Mouse (Mus musculus) forebrain, embryonic 11.5 days (tissue): Measurements from ENCODE around the gene Rfx1. TPM values are rescaled to one million over a fixed set of nuclear protein-coding genes. Genes with fewer than 3 reads are reported as not detected.

Experiments used
- ATAC-seq: fragments of 200-750 bp; cut with Nextera tagmentation; replicated peaks from 2 replicates; pipeline ENCODE4 v1.8.0; 2017; ENCODE audit warnings: moderate TSS enrichment; ENCODE audit not compliant: low FRiP score
- DNase-seq: peaks from one replicate; pipeline ENCODE4 v3.0.0-alpha.2; 2017; ENCODE audit warnings: low spot score
- H3K27ac ChIP-seq: fragments of 300-500 bp; sonication (generic); 2 replicates; pipeline ENCODE4 v1.5.1; 2014; ENCODE audit warnings: low read depth, low read length
- H3K27me3 ChIP-seq: fragments of 300-500 bp; sonication (generic); 2 replicates; pipeline ENCODE4 v1.6.1; 2014; ENCODE audit warnings: mild to moderate bottlenecking, low read length, mixed read lengths; ENCODE audit not compliant: control insufficient read depth, insufficient read depth
- H3K36me3 ChIP-seq: fragments of 300-500 bp; sonication (generic); 2 replicates; pipeline ENCODE4 v1.6.1; 2014; ENCODE audit warnings: mild to moderate bottlenecking, low read length, moderate library complexity, mixed read lengths; ENCODE audit not compliant: control insufficient read depth, insufficient read depth
- H3K4me1 ChIP-seq: fragments of 300-500 bp; sonication (generic); replicated peaks from 2 replicates; pipeline ENCODE4 v1.6.1; 2014; ENCODE audit warnings: low read length, mixed read lengths; ENCODE audit not compliant: control insufficient read depth, insufficient read depth
- H3K4me2 ChIP-seq: fragments of 300-500 bp; sonication (generic); 2 replicates; pipeline ENCODE4 v1.6.1; 2014; ENCODE audit warnings: low read depth, mild to moderate bottlenecking, low read length, moderate library complexity, mixed read lengths; ENCODE audit not compliant: severe bottlenecking
- H3K4me3 ChIP-seq: fragments of 300-500 bp; sonication (generic); 2 replicates; pipeline ENCODE4 v1.5.1; 2014; ENCODE audit warnings: low read depth, low read length
- H3K9ac ChIP-seq: fragments of 300-500 bp; sonication (generic); 2 replicates; pipeline ENCODE4 v1.6.1; 2014; ENCODE audit warnings: low read length
- H3K9me3 ChIP-seq: fragments of 300-500 bp; sonication (generic); 2 replicates; pipeline ENCODE4 v1.6.1; 2016; ENCODE audit warnings: low read length, mixed read lengths; ENCODE audit not compliant: control insufficient read depth
- WGBS: fragments of 180-500 bp; shearing (Covaris S2); extraction: QIAGEN DNeasy Blood & Tissue Kit; methylation state at CpG from one replicate; pipeline ENCODE4 v1.1.7; 2014; 5-methylcytosine and 5-hydroxymethylcytosine counted together
- polyA plus RNA-seq: library from polyadenylated mRNA; unstranded; fragments of >200 nt; fragmentation: Nextera tagmentation; extraction: Ambion mirVana; gene quantifications from 2 replicates; pipeline ENCODE4 v1.2.1, GENCODE M21; 2014

Gene Rfx1
- polyA plus RNA-seq, 1 experiment from 2014 or later = 11.5 TPM

GRCm38 (mm10) chr8:84126742-84127141 lies 60.1 kb downstream of the Rfx1 start:
- no peak for DNase-seq
- Histone ChIP-seq H3K4me1 (no peaks in the 10 kb centered on the region), H3K4me3 (no peak overlapping the region), H3K9me3 (no peaks in the 10 kb centered on the region), H3K27me3 (no peaks in the 10 kb centered on the region), H3K4me2 (no peak overlapping the region), H3K36me3 (no peaks in the 10 kb centered on the region), H3K9ac (no peak overlapping the region), H3K27ac (no peak overlapping the region)
- WGBS = 76% methylated on average over 2 of the region's 2 CpGs
- no peak for ATAC-seq

DNA sequence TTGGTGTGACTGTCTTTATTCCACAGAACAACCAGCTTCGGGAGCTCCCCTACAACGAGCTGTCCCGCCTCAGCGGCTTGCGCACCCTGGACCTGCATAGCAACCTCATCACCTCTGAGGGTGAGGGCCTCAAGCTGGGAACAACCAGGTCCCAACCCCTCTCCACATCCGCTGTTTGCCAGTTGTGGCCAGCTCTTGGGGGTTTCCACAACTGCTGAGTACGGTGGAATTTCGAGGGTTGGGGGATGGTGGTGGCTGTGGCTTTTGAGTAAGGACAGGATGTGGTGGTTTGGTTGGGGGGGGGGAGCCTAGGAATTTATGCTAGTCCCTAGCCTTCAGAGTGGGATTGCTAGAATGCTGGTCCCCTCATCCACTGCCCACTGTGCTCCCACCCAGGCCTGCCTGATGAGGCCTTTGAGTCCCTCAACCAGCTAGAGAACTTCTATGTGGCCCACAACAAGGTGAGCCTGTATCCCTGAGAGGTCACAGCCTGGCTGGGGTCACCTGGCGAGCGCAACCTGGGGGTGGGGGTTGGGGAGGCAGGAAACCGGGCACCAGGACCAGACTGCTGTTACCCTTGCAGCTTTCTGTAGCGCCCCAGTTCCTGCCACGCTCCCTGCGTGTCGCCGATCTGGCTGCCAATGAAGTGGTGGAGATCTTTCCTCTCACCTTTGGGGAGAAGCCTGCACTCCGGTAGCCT lies 60.7 kb downstream of the Rfx1 start:
- no peak overlapping the region for H3K9ac ChIP-seq
- no peaks in the 10 kb centered on the region for H3K9me3 ChIP-seq
- no peaks in the 10 kb centered on the region for H3K36me3 ChIP-seq
- no peak overlapping the region for H3K4me2 ChIP-seq
- no peak overlapping the region for H3K4me3 ChIP-seq
- no peak overlapping the region for H3K27ac ChIP-seq
- H3K27me3 ChIP-seq = no peaks in the 10 kb centered on the region
- no peak for ATAC-seq
- DNase-seq = no peak
- 73% methylated on average over 17 of the region's 17 CpGs for WGBS
- H3K4me1 ChIP-seq = no peaks in the 10 kb centered on the region

DNA sequence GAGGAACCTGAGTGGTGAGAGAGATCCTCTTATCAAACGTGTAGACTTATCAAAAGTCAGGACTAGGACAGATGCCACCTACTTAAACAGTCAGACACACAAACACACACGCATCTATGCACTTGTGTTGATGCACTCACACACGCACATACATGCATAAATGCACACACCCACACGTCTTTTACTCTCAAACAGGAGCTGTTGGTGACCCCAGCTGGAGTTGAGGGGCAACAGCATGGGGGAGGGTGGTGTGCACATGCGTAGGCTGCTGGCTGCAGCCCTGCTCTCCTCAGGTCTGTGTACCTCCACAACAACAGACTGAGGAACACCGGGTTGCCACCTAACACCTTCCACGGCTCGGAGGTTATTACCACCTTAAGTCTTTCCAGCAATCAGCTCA lies 61.6 kb downstream of the Rfx1 start:
- H3K4me3 ChIP-seq = no peak overlapping the region
- no peak overlapping the region for H3K27ac ChIP-seq
- H3K9me3 ChIP-seq = no peaks in the 10 kb centered on the region
- no peak for DNase-seq
- no peak for ATAC-seq
- H3K4me2 ChIP-seq = no peak overlapping the region
- no peaks in the 10 kb centered on the region for H3K4me1 ChIP-seq
- 77% methylated on average over 8 of the region's 8 CpGs for WGBS
- H3K36me3 ChIP-seq = peaks cover 1% of the 10 kb centered on the region; the same call in 1 of the 2 replicates
- H3K9ac ChIP-seq = no peak overlapping the region
- no peaks in the 10 kb centered on the region for H3K27me3 ChIP-seq

- H3K4me1 ChIP-seq = no peaks in the 10 kb centered on the region
- ATAC-seq = no peak
- H3K9ac ChIP-seq = peak overlapping the region; percentile 12; the same call in 1 of the 2 replicates
- DNase-seq = peak; percentile 57
- no peaks in the 10 kb centered on the region for H3K9me3 ChIP-seq
- 45% methylated on average over 30 of the region's 30 CpGs for WGBS
- H3K4me2 ChIP-seq = no peak overlapping the region
- H3K36me3 ChIP-seq = peaks cover 3% of the 10 kb centered on the region
- H3K27me3 ChIP-seq = no peaks in the 10 kb centered on the region
- no peak overlapping the region for H3K4me3 ChIP-seq
- no peak overlapping the region for H3K27ac ChIP-seq
Measured at GRCm38 (mm10) chr8:84130806-84131205, 64.2 kb downstream of the Rfx1 start.

- ATAC-seq (no peak), DNase-seq (peak; percentile 47)
- Histone ChIP-seq H3K4me2 (no peak overlapping the region), H3K9me3 (no peaks in the 10 kb centered on the region), H3K27ac (no peak overlapping the region), H3K4me1 (no peaks in the 10 kb centered on the region), H3K27me3 (no peaks in the 10 kb centered on the region), H3K4me3 (no peak overlapping the region), H3K9ac (no peak overlapping the region), H3K36me3 (peaks cover 9% of the 10 kb centered on the region)
- 86% methylated on average over 8 of the region's 8 CpGs for WGBS
Measured at GRCm38 (mm10) chr8:84132225-84132624, 65.6 kb downstream of the Rfx1 start.

DNA sequence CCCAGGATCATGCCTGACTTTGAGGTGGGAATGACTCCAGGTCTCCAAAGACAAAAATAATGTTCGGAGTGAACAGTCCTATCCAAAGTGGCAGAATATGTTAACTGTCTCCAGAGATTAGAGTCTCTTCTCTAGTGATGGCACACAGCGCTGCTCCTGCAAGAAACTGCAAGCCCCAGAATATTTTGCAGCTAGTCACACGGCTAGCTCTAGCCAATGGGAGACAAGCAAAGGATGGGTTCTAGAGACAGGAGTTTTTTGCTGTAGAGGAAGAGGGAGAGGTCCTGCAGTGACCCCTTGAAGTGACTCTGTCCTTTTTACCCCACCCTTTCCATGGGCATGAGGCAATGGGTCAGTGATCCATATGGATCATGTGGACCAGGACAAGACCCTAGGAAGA lies 71.2 kb downstream of the Rfx1 start:
- Histone ChIP-seq H3K4me1 (no peaks in the 10 kb centered on the region), H3K9ac (no peak overlapping the region), H3K4me2 (no peak overlapping the region), H3K4me3 (no peak overlapping the region), H3K27me3 (no peaks in the 10 kb centered on the region), H3K9me3 (no peaks in the 10 kb centered on the region), H3K36me3 (peaks cover 19% of the 10 kb centered on the region), H3K27ac (no peak overlapping the region)
- ATAC-seq (no peak), DNase-seq (peak; percentile 34)
- 94% methylated on average over 3 of the region's 3 CpGs for WGBS

DNA sequence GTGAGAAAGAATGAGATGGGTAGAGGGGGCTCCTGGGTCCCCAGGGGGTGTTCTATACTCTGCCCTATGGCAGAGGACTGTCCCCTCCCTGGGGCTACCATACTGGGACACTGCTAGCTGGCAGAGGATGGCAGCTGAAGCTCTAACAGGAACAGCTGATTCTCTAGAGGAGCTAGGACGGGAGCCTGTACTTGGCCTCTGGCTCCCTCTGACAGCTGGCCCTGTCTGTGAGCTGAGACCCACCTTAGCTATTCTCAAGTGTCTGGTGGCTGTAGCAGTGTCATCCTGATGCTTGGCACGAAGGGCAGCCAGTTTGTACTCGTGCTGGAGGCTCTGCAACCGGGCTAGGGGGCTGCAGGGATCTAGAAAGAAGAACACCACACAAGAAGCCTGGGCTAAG lies 74.2 kb downstream of the Rfx1 start:
- Histone ChIP-seq H3K36me3 (peaks cover 24% of the 10 kb centered on the region), H3K9me3 (no peaks in the 10 kb centered on the region), H3K27ac (no peak overlapping the region), H3K4me3 (no peak overlapping the region), H3K4me1 (no peaks in the 10 kb centered on the region), H3K27me3 (no peaks in the 10 kb centered on the region), H3K9ac (no peak overlapping the region), H3K4me2 (no peak overlapping the region)
- WGBS = 88% methylated on average over 4 of the region's 4 CpGs
- ATAC-seq (no peak), DNase-seq (peak; percentile 36)

DNA sequence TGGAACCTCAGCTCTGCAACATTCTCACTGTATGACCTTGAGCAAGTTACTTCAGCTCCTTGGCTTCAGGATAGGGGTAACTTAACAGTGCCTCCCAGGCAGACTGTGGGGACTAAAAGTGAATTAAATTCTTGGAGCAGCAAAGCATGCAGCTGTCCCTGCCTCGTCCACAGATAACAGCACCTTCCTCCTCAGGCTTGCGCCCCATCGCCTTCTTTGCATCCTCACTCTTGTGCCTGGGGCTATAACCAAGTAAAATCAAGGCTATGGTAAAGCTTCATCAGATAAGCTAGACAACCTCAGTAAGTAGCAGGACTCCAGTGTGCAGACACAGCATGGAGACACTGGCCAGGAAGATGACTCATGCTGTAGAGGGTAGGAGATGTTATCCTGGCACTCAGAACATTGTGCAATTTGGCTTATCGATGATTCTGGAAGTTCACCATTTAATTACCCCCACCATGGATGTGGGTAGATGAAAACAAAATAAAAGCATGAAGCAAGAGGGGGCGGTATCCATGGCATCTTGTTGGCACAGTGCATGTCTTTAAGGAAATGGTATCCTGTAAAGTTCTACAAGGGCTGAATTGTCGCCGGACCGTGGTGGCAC lies 78.1 kb downstream of the Rfx1 start:
- no peak for DNase-seq
- H3K4me1 ChIP-seq = peaks cover 9% of the 10 kb centered on the region; the same call in 1 of the 2 replicates
- no peak overlapping the region for H3K4me2 ChIP-seq
- H3K9me3 ChIP-seq = no peaks in the 10 kb centered on the region
- 96% methylated on average over 8 of the region's 8 CpGs for WGBS
- H3K27me3 ChIP-seq = no peaks in the 10 kb centered on the region
- H3K4me3 ChIP-seq = no peak overlapping the region
- ATAC-seq = no peak
- no peak overlapping the region for H3K27ac ChIP-seq
- H3K9ac ChIP-seq = no peak overlapping the region
- H3K36me3 ChIP-seq = peaks cover 14% of the 10 kb centered on the region
